Mouse (Mus musculus) heart, embryonic 10.5 days (tissue): ENCODE data around the gene Ric1. TPM values are rescaled to one million over a fixed set of nuclear protein-coding genes. Genes with fewer than 3 reads are reported as not detected.

Experiments
- DNase-seq: peaks from one replicate; pipeline ENCODE4 v3.0.0-alpha.2; 2017; ENCODE audit warnings: low spot score
- H3K27ac ChIP-seq: fragments of 300-500 bp; sonication (generic); 2 replicates; pipeline ENCODE4 v1.5.1; 2016; ENCODE audit warnings: mild to moderate bottlenecking
- H3K27me3 ChIP-seq: fragments of 300-500 bp; sonication (generic); 2 replicates; pipeline ENCODE4 v1.6.1; 2016; ENCODE audit warnings: mild to moderate bottlenecking; ENCODE audit not compliant: poor library complexity, insufficient read depth, severe bottlenecking
- H3K36me3 ChIP-seq: fragments of 300-500 bp; sonication (generic); 2 replicates; pipeline ENCODE4 v1.6.1; 2016; ENCODE audit warnings: mild to moderate bottlenecking, moderate library complexity
- H3K4me1 ChIP-seq: fragments of 300-500 bp; sonication (generic); 2 replicates; pipeline ENCODE4 v1.6.1; 2016; ENCODE audit warnings: mild to moderate bottlenecking
- H3K4me3 ChIP-seq: fragments of 300-500 bp; sonication (generic); 2 replicates; pipeline ENCODE4 v1.5.1; 2016; ENCODE audit warnings: mild to moderate bottlenecking, moderate library complexity
- H3K9me3 ChIP-seq: fragments of 300-500 bp; sonication (generic); 2 replicates; pipeline ENCODE4 v1.6.1; 2016; ENCODE audit warnings: mild to moderate bottlenecking, moderate library complexity
- WGBS: fragments of 180-500 bp; shearing (Covaris S2); methylation state at CpG from one replicate; pipeline ENCODE4 v1.1.7; 2016; 5-methylcytosine and 5-hydroxymethylcytosine counted together
- polyA plus RNA-seq: library from polyadenylated mRNA; unstranded; fragments of >200 nt; fragmentation: Nextera tagmentation; extraction: Ambion mirVana; gene quantifications from 2 replicates; pipeline ENCODE4 v1.2.1, GENCODE M21; 2016

Gene Ric1
- polyA plus RNA-seq, 1 experiment from 2014 or later = 8.9 TPM

- Histone ChIP-seq H3K4me3 (no peak overlapping the region), H3K36me3 (peaks cover 5% of the 10 kb centered on the region; the same call in 1 of the 2 replicates), H3K27me3 (peaks cover 43% of the 10 kb centered on the region), H3K27ac (no peak overlapping the region), H3K4me1 (0 out of 2 replicates have a peak, but pooled peaks cover 2% of the 10 kb centered on the region), H3K9me3 (no peaks in the 10 kb centered on the region)
- WGBS = 63% methylated on average over 1 of the region's 1 CpGs
- DNase-seq = no peak
Observed at GRCm38 (mm10) chr19:29649683-29650082, 127.6 kb downstream of the Ric1 start.

- H3K27me3 ChIP-seq = peaks cover 42% of the 10 kb centered on the region
- H3K36me3 ChIP-seq = no peaks in the 10 kb centered on the region
- no peak overlapping the region for H3K4me3 ChIP-seq
- no peaks in the 10 kb centered on the region for H3K9me3 ChIP-seq
- H3K27ac ChIP-seq = no peak overlapping the region
- peaks cover 3% of the 10 kb centered on the region; the same call in 1 of the 2 replicates for H3K4me1 ChIP-seq
- no peak for DNase-seq
- 86% methylated on average over 9 of the region's 9 CpGs for WGBS
Observed at GRCm38 (mm10) chr19:29653768-29654265, 131.7 kb downstream of the Ric1 start.

GRCm38 (mm10) chr19:29655148-29655547 is 133.1 kb downstream of the Ric1 start:
- WGBS = 72% methylated on average over 6 of the region's 6 CpGs
- Histone ChIP-seq H3K4me3 (no peak overlapping the region), H3K36me3 (no peaks in the 10 kb centered on the region), H3K27me3 (peaks cover 42% of the 10 kb centered on the region), H3K9me3 (no peaks in the 10 kb centered on the region), H3K4me1 (peaks cover 3% of the 10 kb centered on the region; the same call in 1 of the 2 replicates), H3K27ac (no peak overlapping the region)
- no peak for DNase-seq

- no peak overlapping the region for H3K4me3 ChIP-seq
- peaks cover 3% of the 10 kb centered on the region; the same call in 1 of the 2 replicates for H3K4me1 ChIP-seq
- H3K27ac ChIP-seq = no peak overlapping the region
- no peaks in the 10 kb centered on the region for H3K9me3 ChIP-seq
- no peak for DNase-seq
- peaks cover 37% of the 10 kb centered on the region for H3K27me3 ChIP-seq
- no peaks in the 10 kb centered on the region for H3K36me3 ChIP-seq
- 81% methylated on average over 4 of the region's 4 CpGs for WGBS
Observed at GRCm38 (mm10) chr19:29656029-29656428, 133.9 kb downstream of the Ric1 start.

Other genes with a start within 250 kb of the Ric1 start
- gene Insl6, start 196.9 kb upstream of the Ric1 start, polyA plus RNA-seq = 4.6 and 6.5 TPM in 2 replicates
- gene Rln1, start 187.6 kb upstream of the Ric1 start, polyA plus RNA-seq = 0.38 TPM in 1 of 2 replicates, not detected in the other
- gene Plgrkt, start 154.9 kb upstream of the Ric1 start, polyA plus RNA-seq = 41.5 and 42.5 TPM in 2 replicates
- 0.39 and 0.41 TPM in 2 replicates for gene Cd274, start 154.8 kb upstream of the Ric1 start, polyA plus RNA-seq
- gene Pdcd1lg2, start 111.4 kb upstream of the Ric1 start, polyA plus RNA-seq = not detected in 2 replicates
- 8.1 and 9.5 TPM in 2 replicates for gene Ermp1, start 126.1 kb downstream of the Ric1 start, polyA plus RNA-seq
- gene Mlana, start 175.5 kb downstream of the Ric1 start, polyA plus RNA-seq = 0.15 and 0.32 TPM in 2 replicates